Mouse (Mus musculus) embryo, embryonic 10.5 days (tissue): ENCODE data around the gene Fgf9.

Experiments
- DNase-seq: peaks from one replicate; pipeline ENCODE4 v3.0.0-alpha.2; 2015; ENCODE audit warnings: low spot score

Gene Fgf9

DNA sequence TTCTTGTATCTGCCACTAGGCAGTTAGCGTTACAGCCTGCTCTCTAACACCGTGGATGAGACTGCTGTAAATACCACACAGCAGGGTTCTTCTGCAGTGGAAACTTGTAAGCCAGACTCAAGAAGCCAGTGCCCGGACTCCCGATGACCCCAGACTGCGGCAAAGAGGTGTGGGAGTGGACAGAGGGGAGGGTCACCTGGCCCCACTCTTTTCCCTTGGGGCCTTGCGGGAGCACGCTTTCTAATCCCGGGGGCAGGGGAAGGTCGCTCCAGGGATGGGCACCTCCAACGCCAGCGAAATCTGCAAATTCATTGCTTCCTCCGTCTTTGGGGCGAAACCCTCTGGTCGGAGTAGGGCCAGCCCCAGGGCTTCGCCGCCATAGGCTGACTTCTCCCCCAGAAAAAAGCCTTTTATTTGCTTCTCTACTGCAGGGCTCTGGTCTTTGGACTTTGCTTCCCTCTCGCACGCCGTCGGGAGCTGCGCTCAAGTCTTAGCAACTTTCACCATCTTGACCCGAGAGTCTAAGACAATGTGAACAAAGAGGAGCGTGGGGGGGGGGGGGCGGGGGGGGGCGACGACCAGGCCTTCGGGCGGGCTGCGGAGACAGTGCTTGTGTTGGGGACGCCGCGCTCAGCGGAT, at the start of gene Fgf9:
Fgf9 (plus strand) TSS at position 67 of the 639 bp plus-strand sequence.
- peak; percentile 60 for DNase-seq

GRCm38 (mm10) chr14:58034567-58034966, 35.8 kb upstream of the Fgf9 start:
- DNase-seq = peak; percentile 72

- DNase-seq = peak; percentile 39
Observed at GRCm38 (mm10) chr14:58036174-58036573, 34.2 kb upstream of the Fgf9 start.

DNA sequence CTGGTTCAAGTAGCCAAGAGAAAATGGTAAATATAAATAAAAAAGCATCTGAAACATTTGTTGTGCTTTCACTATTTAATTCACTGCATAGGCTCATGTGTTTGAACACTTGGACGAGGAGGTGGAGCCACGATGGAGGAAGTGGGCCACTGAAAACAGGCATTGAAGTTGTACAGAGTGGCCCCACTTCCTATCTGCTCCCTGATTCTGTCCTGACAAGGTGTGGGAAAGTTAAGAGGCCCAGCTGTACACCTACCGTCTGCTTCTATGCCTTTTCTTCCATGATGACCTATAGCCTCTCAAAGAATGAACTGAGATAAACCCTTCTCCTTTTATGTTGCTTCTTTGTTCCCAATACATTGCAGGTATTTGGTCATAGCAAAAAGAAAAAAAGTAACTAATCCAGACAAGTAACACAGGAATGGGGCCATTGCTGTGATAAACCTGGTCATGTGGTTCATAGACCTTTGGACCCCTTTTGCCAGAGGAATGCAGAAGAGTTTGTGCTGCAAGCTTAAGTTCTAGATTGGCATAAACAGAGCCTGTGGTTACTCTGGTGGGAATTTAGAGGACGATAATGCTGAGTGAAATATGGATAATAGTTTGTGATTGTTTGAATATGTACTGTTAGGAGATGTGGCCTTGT, 23.6 kb upstream of the Fgf9 start:
- no peak for DNase-seq

- no peak for DNase-seq
Observed at GRCm38 (mm10) chr14:58050691-58051090, 19.7 kb upstream of the Fgf9 start.

GRCm38 (mm10) chr14:58067586-58067985, 2.8 kb upstream of the Fgf9 start:
- DNase-seq = no peak

DNA sequence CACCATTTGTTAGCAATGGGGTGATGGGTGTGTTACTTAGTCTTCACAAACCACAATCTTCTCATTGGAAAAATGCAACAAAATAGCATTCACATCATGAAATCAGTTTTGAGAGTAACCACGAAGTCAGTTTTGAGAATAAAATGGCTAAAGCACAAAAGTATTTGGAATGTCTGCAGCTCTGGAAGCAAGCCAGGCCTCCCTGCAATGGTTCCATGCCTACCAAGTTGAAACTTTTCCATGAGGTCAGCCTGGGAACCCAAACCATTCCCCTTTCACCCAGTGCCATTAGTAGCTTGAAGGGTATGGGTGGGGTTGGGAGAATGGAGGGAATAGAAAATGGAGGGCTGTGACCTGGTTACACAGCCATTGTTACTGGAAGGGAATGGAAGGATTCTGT, 1.7 kb upstream of the Fgf9 start:
- DNase-seq = no peak

- peak; percentile 55 for DNase-seq
Observed at GRCm38 (mm10) chr14:58069927-58070326, 420 bp upstream of the Fgf9 start.

GRCm38 (mm10) chr14:58071120-58071641, 834 bp downstream of the Fgf9 start:
- peak; percentile 68 for DNase-seq

DNA sequence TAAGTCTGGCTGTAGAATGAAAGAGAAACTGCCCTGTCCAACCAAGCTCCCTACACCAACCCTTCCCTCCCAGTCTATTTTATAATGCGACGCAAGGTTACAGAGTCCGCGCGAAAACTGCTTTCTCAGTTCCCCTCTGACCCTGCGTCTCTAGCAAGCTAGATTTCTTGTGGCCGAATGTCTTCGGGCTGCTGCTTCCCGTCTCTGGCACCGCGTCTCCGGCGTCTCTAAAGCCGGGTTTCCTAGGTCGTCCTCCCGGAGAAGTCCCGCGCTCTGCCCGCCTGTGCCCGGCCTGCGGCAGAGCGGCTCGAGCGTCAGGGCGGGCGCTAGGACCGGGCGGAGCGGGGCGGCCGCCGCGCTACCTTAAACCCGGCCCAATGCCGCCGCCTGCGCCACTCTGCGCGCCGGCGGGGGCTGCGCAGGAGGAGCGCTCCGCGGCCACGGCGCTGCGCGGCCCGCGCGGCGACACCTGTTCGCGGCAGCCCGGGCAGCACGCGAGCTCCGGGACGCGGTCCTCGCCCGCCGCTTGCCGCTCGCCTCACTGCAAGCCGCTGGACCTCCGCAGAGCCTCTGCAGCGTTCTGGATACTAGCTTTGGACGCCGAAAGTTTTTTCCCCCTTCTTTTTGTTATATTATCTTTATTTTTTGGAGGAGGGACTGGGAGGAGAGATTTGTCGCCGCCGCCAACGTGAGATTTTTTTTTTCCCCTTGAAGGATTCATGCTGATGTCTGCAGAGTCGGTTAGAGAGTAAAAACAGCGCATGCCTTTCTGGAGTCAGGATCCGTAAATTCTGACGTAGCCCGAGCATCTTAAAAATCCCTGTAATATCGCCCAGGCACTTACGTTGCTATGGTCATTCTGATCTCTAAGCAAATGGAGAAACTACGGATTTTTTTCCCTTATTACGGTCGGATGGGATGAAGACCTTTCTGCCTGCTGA, 1.8 kb downstream of the Fgf9 start:
- peak; percentile 85 for DNase-seq

- DNase-seq = peak; percentile 62
Observed at GRCm38 (mm10) chr14:58072771-58073501, 2.6 kb downstream of the Fgf9 start.

GRCm38 (mm10) chr14:58073936-58074335, 3.6 kb downstream of the Fgf9 start:
- peak; percentile 33 for DNase-seq

- DNase-seq = peak; percentile 67
Observed at GRCm38 (mm10) chr14:58074621-58075432, 4.5 kb downstream of the Fgf9 start.

GRCm38 (mm10) chr14:58075433-58076029, 5.2 kb downstream of the Fgf9 start:
- peak; percentile 67 for DNase-seq

GRCm38 (mm10) chr14:58076030-58076521, 5.7 kb downstream of the Fgf9 start:
- peak; percentile 78 for DNase-seq

GRCm38 (mm10) chr14:58076726-58077255, 6.4 kb downstream of the Fgf9 start:
- DNase-seq = no peak

- DNase-seq = no peak
Observed at GRCm38 (mm10) chr14:58079471-58079870, 9.1 kb downstream of the Fgf9 start.

DNA sequence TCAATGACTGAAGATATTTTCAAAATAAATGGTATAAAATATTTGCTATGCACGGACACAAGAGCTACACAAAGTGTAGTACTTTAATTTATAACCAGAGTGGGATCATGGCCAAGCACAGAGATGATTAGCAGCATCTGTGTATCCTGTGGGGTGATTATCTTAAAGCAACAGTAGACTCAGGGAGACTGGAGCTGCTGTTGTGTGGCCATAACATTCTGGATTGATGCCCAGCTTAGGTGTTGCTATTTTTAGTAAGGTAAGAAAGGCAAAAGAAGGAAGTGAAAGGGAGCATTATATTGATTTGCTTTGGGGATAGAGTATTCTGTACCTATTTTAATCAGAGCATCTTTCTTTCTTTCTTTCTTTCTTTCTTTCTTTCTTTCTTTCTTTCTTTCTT, 11.6 kb downstream of the Fgf9 start:
- DNase-seq = no peak

DNA sequence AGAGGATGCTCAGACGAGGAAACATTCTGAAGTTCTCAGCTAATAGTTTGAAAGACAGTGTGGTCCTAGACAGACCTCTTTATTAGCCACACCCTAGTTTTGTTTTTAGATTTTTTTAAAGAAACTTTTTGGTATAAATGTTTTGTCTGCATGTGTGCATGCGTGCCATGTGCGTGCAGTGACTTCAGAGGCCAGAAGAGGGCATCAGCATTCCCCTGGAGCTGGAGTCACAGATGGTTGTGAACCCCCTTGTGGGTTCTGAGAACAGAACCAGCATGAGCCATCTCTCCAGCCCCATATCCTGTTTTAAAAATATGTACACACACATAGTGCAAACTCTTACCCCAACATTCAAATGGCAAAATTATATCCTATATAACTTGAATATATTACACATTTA, 13.9 kb downstream of the Fgf9 start:
- DNase-seq = no peak

- DNase-seq = no peak
Observed at GRCm38 (mm10) chr14:58087326-58087725, 17.0 kb downstream of the Fgf9 start.
